Mouse (Mus musculus) frontal cortex, postnatal 14 days (tissue): ENCODE results near the gene Abcc5.
"Not testable (repeated sequence)": the region's sequence is repeated elsewhere in the genome, so short reads cannot be mapped to it uniquely, and the experiment has no call there.

Experiments used
- DNase-seq, 2 experiments: peaks; one replicate each; pipeline ENCODE4 v3.0.0; 2022; ENCODE audit warnings: low spot score in 2 of 2

Abcc5 gene

DNA sequence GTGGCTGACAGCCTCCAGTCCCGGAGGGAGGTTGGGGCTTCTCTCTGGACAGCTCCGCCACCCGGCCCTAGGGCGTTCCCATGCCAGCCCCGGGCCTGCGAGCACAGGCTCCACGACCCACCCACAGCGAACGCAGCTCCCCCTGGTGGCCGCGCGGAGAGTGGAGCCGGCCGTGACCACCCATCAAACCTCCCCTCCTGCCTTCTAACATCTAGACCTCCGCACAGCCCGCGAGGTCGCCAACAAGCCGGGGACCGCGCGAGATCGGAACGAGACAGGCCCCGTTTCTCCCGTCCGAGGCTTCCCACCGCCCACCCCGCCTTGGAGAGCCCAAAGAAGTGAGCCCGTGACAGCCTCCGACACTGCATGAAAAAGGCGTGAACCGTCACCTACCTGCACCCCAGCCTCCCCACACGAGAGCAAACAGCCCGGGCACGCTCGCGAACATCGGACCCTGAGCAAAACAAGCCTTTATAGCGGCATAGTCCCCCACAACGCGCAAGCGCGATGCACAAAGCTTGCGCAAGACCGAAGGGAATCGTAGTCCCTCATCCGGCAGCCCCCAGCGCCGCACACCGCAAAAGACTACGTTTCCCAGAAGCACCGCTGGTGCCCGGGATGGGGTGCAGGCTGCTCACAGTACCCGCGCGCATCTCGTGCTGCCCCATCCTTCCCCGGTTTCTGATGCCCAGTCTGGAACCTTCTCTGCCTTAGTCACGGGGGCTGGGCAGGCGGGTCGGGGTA is at the start of gene Abcc5:
Gene Abcc5 (minus strand): TSS at position 540 of the 744 bp plus-strand sequence.
- peak; percentile 92 to 93 for DNase-seq

DNA sequence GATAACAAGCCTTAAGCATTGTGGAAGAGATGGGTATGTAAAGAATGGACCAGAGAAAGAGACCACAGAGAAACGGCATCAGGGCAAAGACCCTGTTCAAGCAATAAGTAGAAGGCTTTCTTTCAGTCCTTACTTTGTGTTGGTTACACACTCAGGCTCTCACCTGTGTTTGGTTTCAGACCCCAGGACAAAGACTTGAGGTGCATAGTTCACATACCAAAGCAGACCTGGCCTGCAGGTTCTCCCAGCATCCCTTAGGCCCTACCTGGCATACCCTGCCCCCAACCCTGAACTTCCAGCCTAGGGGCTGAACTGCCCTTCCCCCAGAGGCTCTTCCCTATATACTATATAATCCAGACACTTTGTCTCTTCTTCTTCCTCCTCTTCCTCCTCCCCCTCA is 49.1 kb upstream of the Abcc5 start:
- DNase-seq, result no peak

GRCm38 (mm10) chr16:20474786-20475185 is 48.6 kb upstream of the Abcc5 start:
- no peak for DNase-seq

DNA sequence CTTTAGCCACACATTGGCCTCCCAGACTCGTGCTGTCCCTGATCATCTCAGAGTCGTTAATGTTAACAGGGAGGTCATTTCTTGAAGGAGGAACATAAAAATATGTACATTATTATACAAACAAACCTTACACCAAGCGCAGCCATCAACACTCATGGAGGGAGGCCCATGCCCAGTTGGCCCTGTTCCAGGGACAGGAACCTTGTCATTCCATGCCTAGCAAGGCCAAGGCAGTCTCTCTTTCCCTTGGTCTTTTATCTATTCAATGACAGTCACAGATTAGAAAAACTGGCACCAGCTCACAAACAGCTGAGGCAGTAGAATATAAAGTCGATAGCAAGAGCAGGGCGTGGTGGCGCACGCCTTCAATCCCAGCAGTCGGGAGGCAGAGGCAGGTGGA is 48.0 kb upstream of the Abcc5 start:
- DNase-seq, result no peak

GRCm38 (mm10) chr16:20473748-20474147 is 47.6 kb upstream of the Abcc5 start:
- DNase-seq, result no peak

DNA sequence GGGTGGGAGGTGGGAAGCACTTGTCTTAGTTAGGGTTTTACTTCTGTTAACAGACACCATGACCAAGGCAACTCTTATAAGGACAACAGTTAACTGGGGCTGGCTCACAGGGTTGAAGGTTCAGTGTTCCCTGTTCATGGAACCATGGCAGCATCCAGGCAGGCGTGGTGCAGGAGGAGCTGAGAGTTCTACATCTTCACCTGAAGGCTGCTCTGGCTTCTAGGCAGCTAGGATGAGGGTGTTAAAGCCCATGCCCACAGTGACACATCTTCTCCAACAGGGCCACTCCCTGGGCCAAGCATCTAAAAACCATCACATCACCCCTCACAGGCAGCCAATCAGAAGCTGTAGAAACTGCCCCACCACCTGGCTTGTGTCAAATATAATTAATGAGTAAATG is 45.5 kb upstream of the Abcc5 start:
- no peak for DNase-seq

DNA sequence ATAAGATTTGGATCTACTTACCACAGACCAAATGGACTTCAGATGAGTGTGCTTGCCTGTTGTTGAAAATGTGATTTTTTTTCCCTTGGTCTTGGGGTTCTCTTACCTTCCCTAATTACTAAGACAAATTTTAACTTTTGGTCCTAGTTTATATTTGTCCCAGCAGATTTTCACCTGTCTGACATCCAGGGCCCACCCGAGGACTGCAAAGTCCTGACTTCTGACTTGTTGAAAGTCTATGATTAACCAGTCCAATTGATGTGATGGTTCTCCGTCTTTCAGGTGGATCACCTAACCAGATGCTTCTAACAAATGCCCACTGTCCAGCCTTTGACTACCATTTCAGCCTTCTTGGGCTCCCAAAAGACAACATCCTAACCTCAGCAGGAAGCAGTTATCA is 44.8 kb upstream of the Abcc5 start:
- no peak for DNase-seq

DNA sequence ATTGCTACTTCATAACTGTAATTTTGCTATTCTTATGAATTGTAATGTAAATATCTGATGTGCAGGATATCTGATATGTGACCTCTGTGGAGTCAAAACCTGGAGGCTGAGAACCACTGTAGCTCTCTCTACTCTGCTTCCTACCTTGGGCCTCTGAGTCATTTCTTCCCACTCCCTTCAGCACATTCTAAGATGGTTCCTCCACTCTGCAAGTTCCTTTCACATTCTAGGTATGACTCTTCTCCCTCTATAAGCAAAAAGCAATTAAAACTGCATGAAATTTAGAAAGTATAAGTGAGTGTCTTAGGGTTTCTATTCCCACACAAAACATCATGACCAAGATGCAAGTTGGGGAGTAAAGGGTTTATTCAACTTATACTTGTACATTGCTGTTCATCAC is 38.5 kb upstream of the Abcc5 start:
- no peak for DNase-seq

DNA sequence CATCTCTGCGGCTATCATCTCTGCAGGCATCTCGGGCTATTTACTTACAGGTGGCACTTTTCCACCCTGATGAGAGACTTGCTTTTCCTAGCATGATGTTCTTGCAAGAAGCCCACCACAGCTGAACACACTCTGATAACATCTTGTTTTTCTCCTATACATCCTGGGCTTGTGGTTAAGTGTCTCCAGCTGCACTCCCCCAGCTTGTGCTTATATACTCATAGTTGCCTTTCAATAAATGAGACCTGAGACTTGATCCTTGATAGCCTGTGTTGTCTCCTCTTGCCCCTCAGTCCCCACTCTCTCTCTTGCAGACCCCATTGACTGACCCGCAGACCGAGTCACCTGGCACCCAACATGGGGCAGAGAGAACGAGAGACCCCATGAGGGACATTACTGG is 32.5 kb upstream of the Abcc5 start:
- DNase-seq, result not testable (repeated sequence)

DNA sequence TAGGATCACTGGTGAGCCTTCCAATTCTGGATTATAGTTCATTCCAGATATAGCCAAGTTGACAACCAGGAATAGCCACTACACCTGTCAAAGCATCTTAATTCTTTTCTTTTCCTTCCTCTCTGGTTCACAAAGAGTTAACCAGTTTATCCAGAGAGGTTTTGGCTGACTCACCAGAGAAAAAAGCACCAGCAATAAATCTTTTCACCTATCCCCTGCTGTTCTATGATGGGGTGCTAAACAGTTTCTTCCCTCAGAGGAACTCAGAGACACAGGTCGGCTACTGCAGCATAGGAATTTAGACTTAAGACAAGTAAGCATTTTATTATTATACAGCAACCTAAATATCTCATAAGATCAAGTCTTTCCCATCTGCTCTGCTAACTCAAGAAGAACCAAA is 29.9 kb upstream of the Abcc5 start:
- no peak for DNase-seq

GRCm38 (mm10) chr16:20454155-20454654 is 28.0 kb upstream of the Abcc5 start:
- no peak for DNase-seq

DNA sequence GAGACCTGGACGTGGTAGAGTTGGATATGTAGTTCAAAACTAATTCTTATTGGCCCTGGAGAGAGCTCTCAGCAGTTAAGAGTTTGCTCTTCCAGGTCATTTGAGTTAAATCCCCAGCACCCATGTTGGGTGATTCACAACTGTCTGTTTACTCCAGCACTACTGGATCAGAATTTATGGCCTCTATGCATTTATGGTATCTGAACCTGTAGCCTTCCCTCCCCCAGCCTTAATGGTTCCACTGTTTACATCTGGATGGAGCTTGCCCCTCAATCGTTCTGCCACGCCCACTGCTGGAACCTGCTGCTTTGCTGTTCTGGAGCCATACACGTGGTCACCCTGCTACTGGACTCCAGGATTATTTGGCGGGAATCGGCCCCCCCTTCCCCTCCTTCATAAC is 25.6 kb upstream of the Abcc5 start:
- no peak for DNase-seq

- no peak for DNase-seq
Observed at GRCm38 (mm10) chr16:20445871-20446270, 19.7 kb upstream of the Abcc5 start.

DNA sequence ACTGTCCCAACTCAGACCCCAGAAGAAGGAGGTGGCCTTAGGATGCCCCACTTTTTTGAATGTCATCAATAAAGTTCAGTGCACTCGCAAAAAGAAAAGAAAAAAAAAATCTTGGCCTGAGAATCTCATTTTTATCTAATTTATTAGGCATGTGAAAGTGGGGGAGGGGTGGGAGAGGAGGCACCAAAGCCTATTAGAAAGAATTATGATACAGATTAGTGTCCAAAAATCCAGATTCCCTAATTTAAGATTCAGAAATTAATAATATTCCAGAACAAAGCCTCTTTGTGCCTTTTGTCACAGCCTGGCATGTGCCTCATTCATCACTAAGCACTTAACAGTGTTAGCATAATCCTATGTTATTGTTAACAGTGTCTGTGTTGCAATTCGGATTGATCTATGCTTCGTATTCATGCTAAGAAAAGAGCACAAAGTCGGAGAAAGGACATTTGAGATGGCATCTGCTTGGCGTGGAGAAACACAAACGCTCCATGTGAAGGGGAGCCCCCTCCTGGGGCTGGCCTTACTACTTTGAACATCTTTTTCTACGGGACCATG is 18.7 kb upstream of the Abcc5 start:
- no peak for DNase-seq

DNA sequence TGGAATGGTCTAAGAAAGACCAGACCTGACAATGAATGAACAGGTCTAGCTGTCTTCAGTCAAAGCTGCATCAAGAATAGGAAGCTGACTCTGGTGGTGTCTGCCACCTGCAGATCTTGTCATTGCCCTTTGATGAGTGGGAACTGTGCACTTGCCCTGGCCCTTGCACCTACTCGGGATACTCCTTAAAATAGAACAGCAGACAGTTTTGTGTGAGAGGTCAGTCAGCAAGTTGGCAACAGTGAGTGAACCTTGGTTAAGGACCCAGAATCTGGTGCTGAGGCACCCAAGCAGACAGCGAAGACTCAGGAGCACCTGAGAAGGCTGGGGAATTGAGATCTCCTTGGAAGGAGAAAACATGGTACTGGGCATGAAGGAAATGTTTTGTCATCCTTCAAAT is 16.7 kb upstream of the Abcc5 start:
- DNase-seq, result no peak

- DNase-seq, result no peak
Observed at GRCm38 (mm10) chr16:20438673-20439415, 12.7 kb upstream of the Abcc5 start.

GRCm38 (mm10) chr16:20438046-20438445 is 11.9 kb upstream of the Abcc5 start:
- DNase-seq, result not testable (repeated sequence)

GRCm38 (mm10) chr16:20436281-20436680 is 10.1 kb upstream of the Abcc5 start:
- no peak for DNase-seq

GRCm38 (mm10) chr16:20429328-20429727 is 3.1 kb upstream of the Abcc5 start:
- no peak for DNase-seq

GRCm38 (mm10) chr16:20427566-20427965 is 1.4 kb upstream of the Abcc5 start:
- no peak for DNase-seq

GRCm38 (mm10) chr16:20424719-20425650 is 1.2 kb downstream of the Abcc5 start:
- DNase-seq, result no peak

- no peak for DNase-seq
Observed at GRCm38 (mm10) chr16:20424226-20424663, 1.9 kb downstream of the Abcc5 start.
